Mouse (Mus musculus): Measurements from ENCODE around the gene Krt19. TPM values are rescaled to one million over a fixed set of nuclear protein-coding genes. Genes with fewer than 3 reads are reported as not detected.

Gene Krt19
- total and polyA plus RNA-seq, 2 experiments from 2014 or later, result 6.5 to 7.0 TPM

DNA sequence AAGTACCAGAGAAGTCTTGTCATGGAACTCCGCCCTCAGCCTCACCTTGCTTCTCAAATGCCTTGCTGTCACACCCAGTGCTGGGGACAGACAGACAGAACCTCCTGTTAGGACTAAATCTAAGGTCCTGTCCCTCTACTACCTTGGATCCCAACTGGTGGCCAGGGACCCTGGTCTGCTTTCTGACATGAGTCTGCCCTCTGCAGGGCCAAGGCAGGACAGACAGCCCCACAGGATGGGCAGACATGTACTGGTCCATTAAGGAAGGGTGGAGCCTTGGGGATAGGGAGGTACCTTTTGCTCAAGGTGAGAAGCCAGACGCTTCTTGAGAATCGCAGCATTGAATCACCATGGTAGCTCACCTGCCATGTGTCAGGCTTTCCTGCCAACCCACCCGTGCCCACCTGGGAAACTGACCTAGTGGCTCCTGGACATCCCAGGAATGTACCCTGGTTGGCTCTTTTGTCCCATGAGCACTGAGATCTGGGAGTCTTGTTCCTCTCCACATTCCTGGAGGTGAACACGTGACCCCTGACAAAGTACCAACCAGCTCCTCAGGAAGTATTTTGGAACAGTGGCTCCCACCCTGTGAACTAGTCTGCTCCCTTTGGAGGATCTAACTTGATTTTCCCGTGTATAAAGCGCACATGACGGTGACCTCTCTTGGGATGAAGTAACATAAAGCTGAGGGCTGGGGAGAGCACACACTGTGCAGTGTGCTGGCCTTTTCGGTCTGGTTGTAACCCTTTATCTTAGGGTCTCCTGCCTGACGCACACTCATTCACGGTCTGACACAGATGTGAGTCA lies 35.3 kb downstream of the Krt19 start:
- Histone ChIP-seq H3K27ac (ENCODE audit: low read depth, low read length) (no peak overlapping the region), H3K4me1 (ENCODE audit: insufficient read depth) (no peaks in the 10 kb centered on the region), H3K27me3 (ENCODE audit: insufficient read depth, low read length) (no peaks in the 10 kb centered on the region), H3K9me3 (ENCODE audit: low read length) (no peaks in the 10 kb centered on the region), H3K9ac (no peak overlapping the region), H3K4me3 (ENCODE audit: low read depth, low read length) (no peak overlapping the region), H3K4me2 (ENCODE audit: low read depth) (no peak overlapping the region), H3K36me3 (ENCODE audit: insufficient read depth) (no peaks in the 10 kb centered on the region)
- WGBS, result 91% methylated on average over 11 of the region's 11 CpGs
- no peak for TF ChIP-seq CTCF (IDR thresholded peaks at IDR 0.05; ENCODE audit: low read depth)
- no peak for DNase-seq
- ATAC-seq, result no peak

DNA sequence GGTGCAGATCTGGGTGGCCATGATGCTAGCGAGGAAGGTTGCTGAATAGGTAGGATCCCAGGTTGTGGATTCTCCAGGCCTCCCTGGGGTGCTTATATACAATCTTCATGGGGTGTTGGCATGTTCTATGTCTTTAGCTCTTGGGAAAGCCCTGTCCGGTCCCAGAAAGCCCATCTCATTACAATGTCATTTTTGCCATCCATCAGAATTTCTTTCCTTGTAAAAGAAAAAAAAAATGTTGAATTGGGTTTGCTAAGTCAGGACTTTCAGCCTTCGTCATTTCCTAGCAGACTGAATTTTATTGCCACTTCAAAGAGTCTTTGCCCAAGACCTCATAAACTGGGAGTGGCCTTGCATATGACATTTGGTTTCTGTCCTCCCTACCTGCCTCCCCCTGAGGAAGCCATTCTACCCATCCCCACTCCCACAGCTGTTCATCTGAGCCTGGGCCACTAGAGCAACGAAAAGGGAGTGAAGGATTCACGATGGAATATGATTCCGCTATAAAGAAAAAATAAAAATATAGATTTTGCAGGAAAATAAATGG lies 42.8 kb downstream of the Krt19 start, which contains the start of gene Krt36:
TSS of gene Krt36 (minus strand) at position 51 of the 547 bp plus-strand sequence.
- Histone ChIP-seq H3K4me3 (ENCODE audit: low read depth, low read length) (no peak within 1 kb of the TSS), H3K4me1 (ENCODE audit: insufficient read depth) (no peaks in the 10 kb centered on the region), H3K36me3 (ENCODE audit: insufficient read depth) (no peaks in the 10 kb centered on the region), H3K9me3 (ENCODE audit: low read length) (no peaks in the 10 kb centered on the region), H3K4me2 (ENCODE audit: low read depth) (no peak within 1 kb of the TSS), H3K9ac (no peak within 1 kb of the TSS), H3K27ac (ENCODE audit: low read depth, low read length) (no peak within 1 kb of the TSS), H3K27me3 (ENCODE audit: insufficient read depth, low read length) (no peaks in the 10 kb centered on the region)
- DNase-seq, result no peak
- no peak for TF ChIP-seq CTCF (IDR thresholded peaks at IDR 0.05; ENCODE audit: low read depth)
- WGBS, result 91% methylated on average over 6 of the region's 6 CpGs
- ATAC-seq, result no peak

DNA sequence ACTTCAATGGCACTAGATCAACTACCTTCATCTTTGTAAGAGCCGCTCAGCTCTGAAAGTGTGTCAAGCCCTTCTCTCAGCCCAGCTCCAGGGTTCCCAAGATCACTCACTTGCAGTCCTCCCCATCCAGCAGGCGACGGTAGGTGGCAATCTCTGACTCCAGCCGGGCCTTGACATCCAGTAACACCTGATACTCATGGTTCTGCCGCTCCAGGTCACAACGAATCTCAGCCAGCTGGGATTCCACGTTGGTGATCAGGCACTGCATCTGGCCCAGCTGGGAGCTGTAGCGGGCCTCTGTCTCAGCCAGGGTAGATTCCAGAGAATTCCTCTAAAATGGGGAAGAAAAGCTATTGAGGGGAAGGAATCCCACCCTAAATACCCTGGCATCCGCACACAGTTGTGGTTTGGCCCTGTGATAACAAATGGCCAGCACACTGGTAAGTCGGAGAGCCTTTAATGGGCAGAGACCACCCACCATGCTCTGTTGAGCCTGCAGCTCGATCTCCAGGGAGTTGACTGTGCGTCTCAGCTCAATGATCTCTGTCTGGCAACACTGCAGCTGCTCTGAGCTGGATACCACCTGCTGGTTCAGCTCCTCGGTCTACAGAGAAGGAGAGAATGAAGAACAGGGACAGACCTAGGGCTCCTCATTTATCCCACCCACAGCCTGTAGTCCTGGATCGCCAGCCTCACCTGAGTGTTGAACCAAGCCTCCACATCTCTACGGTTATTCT lies 45.6 kb downstream of the Krt19 start:
- H3K9ac ChIP-seq, result no peak overlapping the region
- H3K9me3 ChIP-seq (ENCODE audit: low read length), result no peaks in the 10 kb centered on the region
- no peaks in the 10 kb centered on the region for H3K4me1 ChIP-seq (ENCODE audit: insufficient read depth)
- H3K27me3 ChIP-seq (ENCODE audit: insufficient read depth, low read length), result no peaks in the 10 kb centered on the region
- no peak for DNase-seq
- H3K4me3 ChIP-seq (ENCODE audit: low read depth, low read length), result no peak overlapping the region
- ATAC-seq, result no peak
- H3K4me2 ChIP-seq (ENCODE audit: low read depth), result no peak overlapping the region
- TF ChIP-seq CTCF (IDR thresholded peaks at IDR 0.05; ENCODE audit: low read depth), result no peak
- no peaks in the 10 kb centered on the region for H3K36me3 ChIP-seq (ENCODE audit: insufficient read depth)
- WGBS, result 70% methylated on average over 15 of the region's 15 CpGs
- H3K27ac ChIP-seq (ENCODE audit: low read depth, low read length), result no peak overlapping the region

DNA sequence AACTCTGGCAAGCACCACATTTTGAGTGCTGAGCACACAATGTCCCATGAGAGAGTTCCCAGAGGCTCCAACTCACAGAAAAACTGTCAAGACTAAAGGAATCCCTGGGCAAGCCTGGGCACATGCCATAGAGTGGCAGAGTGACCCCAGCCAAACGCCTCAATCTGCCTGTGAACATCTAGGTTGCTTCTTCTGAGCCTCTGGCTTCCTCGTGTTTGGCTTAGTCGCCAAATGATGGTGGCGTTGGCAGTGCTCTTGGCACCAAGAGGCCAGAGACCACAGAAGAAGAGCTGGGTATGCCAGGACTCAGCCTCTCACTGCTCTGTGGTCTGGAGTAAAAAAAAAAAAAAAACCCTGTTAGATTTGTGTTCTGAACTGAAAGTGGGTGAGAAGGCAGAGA lies 48.1 kb downstream of the Krt19 start:
- no peak overlapping the region for H3K9ac ChIP-seq
- no peaks in the 10 kb centered on the region for H3K9me3 ChIP-seq (ENCODE audit: low read length)
- no peak overlapping the region for H3K27ac ChIP-seq (ENCODE audit: low read depth, low read length)
- no peaks in the 10 kb centered on the region for H3K4me1 ChIP-seq (ENCODE audit: insufficient read depth)
- no peak overlapping the region for H3K4me3 ChIP-seq (ENCODE audit: low read depth, low read length)
- no peak for DNase-seq
- TF ChIP-seq CTCF (IDR thresholded peaks at IDR 0.05; ENCODE audit: low read depth), result no peak
- 77% methylated on average over 4 of the region's 4 CpGs for WGBS
- no peaks in the 10 kb centered on the region for H3K27me3 ChIP-seq (ENCODE audit: insufficient read depth, low read length)
- no peak for ATAC-seq
- H3K36me3 ChIP-seq (ENCODE audit: insufficient read depth), result no peaks in the 10 kb centered on the region
- H3K4me2 ChIP-seq (ENCODE audit: low read depth), result no peak overlapping the region

DNA sequence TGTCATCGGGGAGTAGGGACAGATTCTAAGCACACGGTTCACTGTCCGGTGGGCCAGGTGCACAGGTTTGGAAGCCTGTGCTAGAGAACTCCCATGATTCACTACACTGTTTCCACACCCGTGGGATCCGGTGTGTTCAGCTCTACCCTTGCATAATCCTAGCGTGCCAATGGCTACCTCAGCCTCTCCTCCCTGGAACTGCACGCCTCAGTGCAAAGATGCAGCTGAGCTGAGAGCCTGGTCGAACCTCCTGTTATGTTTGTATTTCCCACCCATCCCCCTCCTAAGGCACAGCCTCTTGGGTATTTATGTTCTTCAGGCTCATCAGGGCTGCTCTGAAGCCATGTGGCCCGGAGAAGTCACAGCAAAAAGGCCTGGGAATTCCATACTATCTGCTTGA lies 50.6 kb downstream of the Krt19 start:
- no peak for TF ChIP-seq CTCF (IDR thresholded peaks at IDR 0.05; ENCODE audit: low read depth)
- Histone ChIP-seq H3K4me3 (ENCODE audit: low read depth, low read length) (no peak overlapping the region), H3K36me3 (ENCODE audit: insufficient read depth) (no peaks in the 10 kb centered on the region), H3K4me1 (ENCODE audit: insufficient read depth) (no peaks in the 10 kb centered on the region), H3K9me3 (ENCODE audit: low read length) (no peaks in the 10 kb centered on the region), H3K9ac (no peak overlapping the region), H3K27ac (ENCODE audit: low read depth, low read length) (no peak overlapping the region), H3K27me3 (ENCODE audit: insufficient read depth, low read length) (no peaks in the 10 kb centered on the region), H3K4me2 (ENCODE audit: low read depth) (no peak overlapping the region)
- DNase-seq, result no peak
- no peak for ATAC-seq
- 86% methylated on average over 9 of the region's 9 CpGs for WGBS

DNA sequence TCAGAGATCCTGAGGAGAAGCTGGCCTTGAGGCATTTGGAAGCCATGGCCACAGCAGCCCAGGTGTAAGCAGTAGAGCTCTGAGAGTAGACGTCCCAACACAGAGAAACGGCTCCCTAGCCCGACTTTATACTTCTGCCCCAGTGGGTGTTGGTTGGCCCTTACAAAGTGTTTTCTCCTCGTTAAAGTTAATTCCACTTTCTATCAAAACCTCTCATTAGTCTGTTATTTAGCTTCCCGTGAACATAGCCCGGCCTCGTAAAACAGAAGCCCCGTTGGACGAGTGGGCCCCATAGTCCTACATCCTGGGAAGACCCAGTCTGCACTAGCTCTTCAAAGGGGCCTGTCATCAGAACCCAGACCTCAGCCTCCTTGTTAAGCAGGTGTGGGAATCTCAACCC lies 52.3 kb downstream of the Krt19 start, which contains the start of gene Krt35:
TSS of gene Krt35 (minus strand) at position 101 of the 400 bp plus-strand sequence.
- DNase-seq, result no peak
- no peak within 1 kb of the TSS for H3K4me3 ChIP-seq (ENCODE audit: low read depth, low read length)
- no peaks in the 10 kb centered on the region for H3K4me1 ChIP-seq (ENCODE audit: insufficient read depth)
- ATAC-seq, result no peak
- WGBS, result 42% methylated on average over 9 of the region's 9 CpGs
- H3K4me2 ChIP-seq (ENCODE audit: low read depth), result no peak within 1 kb of the TSS
- no peaks in the 10 kb centered on the region for H3K9me3 ChIP-seq (ENCODE audit: low read length)
- H3K9ac ChIP-seq, result no peak within 1 kb of the TSS
- TF ChIP-seq CTCF (IDR thresholded peaks at IDR 0.05; ENCODE audit: low read depth), result no peak
- H3K36me3 ChIP-seq (ENCODE audit: insufficient read depth), result no peaks in the 10 kb centered on the region
- no peak within 1 kb of the TSS for H3K27ac ChIP-seq (ENCODE audit: low read depth, low read length)
- no peaks in the 10 kb centered on the region for H3K27me3 ChIP-seq (ENCODE audit: insufficient read depth, low read length)

Other genes with a start within 250 kb of the Krt19 start
- not detected in 2 replicates for gene Krtap31-1, start 240.7 kb downstream of the Krt19 start, total RNA-seq (2014; rRNA removed)
- not detected in 2 replicates for gene Krtap31-1, start 240.7 kb downstream of the Krt19 start, polyA plus RNA-seq (2015; fragmentation: Nextera tagmentation; extraction: Ambion mirVana)
- not detected in 2 replicates for gene Gm11565, start 233.9 kb downstream of the Krt19 start, total RNA-seq (2014; rRNA removed)
- not detected in 2 replicates for gene Gm11565, start 233.9 kb downstream of the Krt19 start, polyA plus RNA-seq (2015; fragmentation: Nextera tagmentation; extraction: Ambion mirVana)
- gene Krtap31-2, start 212.4 kb downstream of the Krt19 start, total RNA-seq (2014; rRNA removed), result not detected in 2 replicates
- gene Krtap31-2, start 212.4 kb downstream of the Krt19 start, polyA plus RNA-seq (2015; fragmentation: Nextera tagmentation; extraction: Ambion mirVana), result not detected in 2 replicates
- gene Krtap9-5, start 200.2 kb downstream of the Krt19 start, total RNA-seq (2014; rRNA removed), result not detected in 2 replicates
- gene Krtap9-5, start 200.2 kb downstream of the Krt19 start, polyA plus RNA-seq (2015; fragmentation: Nextera tagmentation; extraction: Ambion mirVana), result not detected in 2 replicates
- gene Krtap29-1, start 169.6 kb downstream of the Krt19 start, total RNA-seq (2014; rRNA removed), result not detected in 2 replicates
- gene Krtap29-1, start 169.6 kb downstream of the Krt19 start, polyA plus RNA-seq (2015; fragmentation: Nextera tagmentation; extraction: Ambion mirVana), result not detected in 2 replicates
- not detected in 2 replicates for gene Krtap16-1, start 162.1 kb downstream of the Krt19 start, total RNA-seq (2014; rRNA removed)
- not detected in 2 replicates for gene Krtap16-1, start 162.1 kb downstream of the Krt19 start, polyA plus RNA-seq (2015; fragmentation: Nextera tagmentation; extraction: Ambion mirVana)
- gene Krtap17-1, start 154.7 kb downstream of the Krt19 start, total RNA-seq (2014; rRNA removed), result not detected in 2 replicates
- 0.26 and 0.98 TPM in 2 replicates for gene Krtap17-1, start 154.7 kb downstream of the Krt19 start, polyA plus RNA-seq (2015; fragmentation: Nextera tagmentation; extraction: Ambion mirVana)
- 0.15 TPM in 1 of 2 replicates, not detected in the other for gene Krt33a, start 132.5 kb downstream of the Krt19 start, total RNA-seq (2014; rRNA removed)
- not detected in 2 replicates for gene Krt33a, start 132.5 kb downstream of the Krt19 start, polyA plus RNA-seq (2015; fragmentation: Nextera tagmentation; extraction: Ambion mirVana)
- not detected in 2 replicates for gene Krt33b, start 118.8 kb downstream of the Krt19 start, total RNA-seq (2014; rRNA removed)
- gene Krt33b, start 118.8 kb downstream of the Krt19 start, polyA plus RNA-seq (2015; fragmentation: Nextera tagmentation; extraction: Ambion mirVana), result not detected in 2 replicates
- not detected in 2 replicates for gene Krt34, start 107.1 kb downstream of the Krt19 start, total RNA-seq (2014; rRNA removed)
- gene Krt34, start 107.1 kb downstream of the Krt19 start, polyA plus RNA-seq (2015; fragmentation: Nextera tagmentation; extraction: Ambion mirVana), result 0.10 TPM in 1 of 2 replicates, not detected in the other
- gene Krt31, start 98.1 kb downstream of the Krt19 start, total RNA-seq (2014; rRNA removed), result not detected in 2 replicates
- not detected in 2 replicates for gene Krt31, start 98.1 kb downstream of the Krt19 start, polyA plus RNA-seq (2015; fragmentation: Nextera tagmentation; extraction: Ambion mirVana)
- not detected in 2 replicates for gene Krt32, start 60.4 kb downstream of the Krt19 start, total RNA-seq (2014; rRNA removed)
- not detected in 2 replicates for gene Krt32, start 60.4 kb downstream of the Krt19 start, polyA plus RNA-seq (2015; fragmentation: Nextera tagmentation; extraction: Ambion mirVana)
- gene Krt35, start 52.4 kb downstream of the Krt19 start, total RNA-seq (2014; rRNA removed), result not detected in 2 replicates
- not detected in 2 replicates for gene Krt35, start 52.4 kb downstream of the Krt19 start, polyA plus RNA-seq (2015; fragmentation: Nextera tagmentation; extraction: Ambion mirVana)
- gene Krt36, start 43.0 kb downstream of the Krt19 start, total RNA-seq (2014; rRNA removed), result not detected in 2 replicates
- gene Krt36, start 43.0 kb downstream of the Krt19 start, polyA plus RNA-seq (2015; fragmentation: Nextera tagmentation; extraction: Ambion mirVana), result not detected in 2 replicates
- gene Krt13, start 27.1 kb downstream of the Krt19 start, total RNA-seq (2014; rRNA removed), result not detected in 2 replicates
- gene Krt13, start 27.1 kb downstream of the Krt19 start, polyA plus RNA-seq (2015; fragmentation: Nextera tagmentation; extraction: Ambion mirVana), result 0.31 TPM in 1 of 2 replicates, not detected in the other
- not detected in 2 replicates for gene Krt15, start 12.7 kb downstream of the Krt19 start, total RNA-seq (2014; rRNA removed)
- 0.17 and 0.47 TPM in 2 replicates for gene Krt15, start 12.7 kb downstream of the Krt19 start, polyA plus RNA-seq (2015; fragmentation: Nextera tagmentation; extraction: Ambion mirVana)
- gene Krt9, start 44.6 kb upstream of the Krt19 start, total RNA-seq (2014; rRNA removed), result not detected in 2 replicates
- 0.06 TPM in 1 of 2 replicates, not detected in the other for gene Krt9, start 44.6 kb upstream of the Krt19 start, polyA plus RNA-seq (2015; fragmentation: Nextera tagmentation; extraction: Ambion mirVana)
- gene Krt14, start 58.9 kb upstream of the Krt19 start, total RNA-seq (2014; rRNA removed), result 0.14 and 0.15 TPM in 2 replicates
- 0.63 and 0.88 TPM in 2 replicates for gene Krt14, start 58.9 kb upstream of the Krt19 start, polyA plus RNA-seq (2015; fragmentation: Nextera tagmentation; extraction: Ambion mirVana)
- not detected in 2 replicates for gene Krt16, start 100.2 kb upstream of the Krt19 start, total RNA-seq (2014; rRNA removed)
- gene Krt16, start 100.2 kb upstream of the Krt19 start, polyA plus RNA-seq (2015; fragmentation: Nextera tagmentation; extraction: Ambion mirVana), result not detected in 2 replicates
- 0.31 TPM in 1 of 2 replicates, not detected in the other for gene Krt17, start 112.4 kb upstream of the Krt19 start, total RNA-seq (2014; rRNA removed)
- gene Krt17, start 112.4 kb upstream of the Krt19 start, polyA plus RNA-seq (2015; fragmentation: Nextera tagmentation; extraction: Ambion mirVana), result 0.47 and 0.51 TPM in 2 replicates
- not detected in 2 replicates for gene Krt42, start 121.2 kb upstream of the Krt19 start, total RNA-seq (2014; rRNA removed)
- gene Krt42, start 121.2 kb upstream of the Krt19 start, polyA plus RNA-seq (2015; fragmentation: Nextera tagmentation; extraction: Ambion mirVana), result not detected in 2 replicates
- gene Eif1, start 171.2 kb upstream of the Krt19 start, total RNA-seq (2014; rRNA removed), result 105 and 115 TPM in 2 replicates
- 1,342 and 1,370 TPM in 2 replicates for gene Eif1, start 171.2 kb upstream of the Krt19 start, polyA plus RNA-seq (2015; fragmentation: Nextera tagmentation; extraction: Ambion mirVana)
- gene Gast, start 185.7 kb upstream of the Krt19 start, total RNA-seq (2014; rRNA removed), result not detected in 2 replicates
- gene Gast, start 185.7 kb upstream of the Krt19 start, polyA plus RNA-seq (2015; fragmentation: Nextera tagmentation; extraction: Ambion mirVana), result 0.48 and 0.51 TPM in 2 replicates
- gene Hap1, start 207.5 kb upstream of the Krt19 start, total RNA-seq (2014; rRNA removed), result 274 and 518 TPM in 2 replicates
- 131 and 237 TPM in 2 replicates for gene Hap1, start 207.5 kb upstream of the Krt19 start, polyA plus RNA-seq (2015; fragmentation: Nextera tagmentation; extraction: Ambion mirVana)
- gene Jup, start 249.1 kb upstream of the Krt19 start, total RNA-seq (2014; rRNA removed), result 76.6 and 106 TPM in 2 replicates
- 59.4 and 67.0 TPM in 2 replicates for gene Jup, start 249.1 kb upstream of the Krt19 start, polyA plus RNA-seq (2015; fragmentation: Nextera tagmentation; extraction: Ambion mirVana)

All from forebrain, postnatal 0 days (tissue).